ENCODE assay signal across 8 mouse cellular contexts in genomic region chr7:99664571-99665485, GRCm38 (mm10). TPM values are rescaled to one million over a fixed set of nuclear protein-coding genes. Genes with fewer than 3 reads are reported as not detected.
A peak's percentile ranks its signal among the peaks of the same experiment; 100 is the strongest.
DNase-seq lines count a peak whose midpoint lies in the region; ATAC-seq lines count a peak whose summit lies in the region.

No protein-coding gene starts in this region.

- H3K27me3 ChIP-seq in heart, embryonic 10.5 days (ENCODE audit: insufficient read depth, poor library complexity, severe bottlenecking) = peaks cover 45% of the 10 kb centered on the region
- no peaks in the 10 kb centered on the region for H3K27me3 ChIP-seq in embryonic facial prominence, embryonic 15.5 days
- H3K27me3 ChIP-seq in midbrain, embryonic 15.5 days (replicated peaks) = no peaks in the 10 kb centered on the region

- H3K27ac ChIP-seq in heart, embryonic 10.5 days = no peak overlapping the region
- H3K27ac ChIP-seq in embryonic facial prominence, embryonic 15.5 days (replicated peaks) = peak overlapping the region; percentile 30
- H3K27ac ChIP-seq in midbrain, embryonic 15.5 days = no peak overlapping the region

- peak; percentile 91 to 94 for DNase-seq in heart, adult 18-20 months
- DNase-seq in heart, embryonic 10.5 days (ENCODE audit: low spot score) = no peak
- DNase-seq in adrenal gland, postnatal 36 days = peak; percentile 27 to 59
- DNase-seq in large intestine, adult 2 months (ENCODE audit: low read depth, low spot score) = peak; percentile 55
- no peak for DNase-seq in thymus, postnatal 14 days
- DNase-seq in thymus, postnatal 10 days (ENCODE audit: low spot score in 2 of 2) = no peak

- ATAC-seq in embryonic facial prominence, embryonic 15.5 days (ENCODE audit: insufficient number of reproducible peaks, low FRiP score, low TSS enrichment, low read depth) = peak; percentile 41; the same call in 1 of the 2 replicates
- ATAC-seq in midbrain, embryonic 15.5 days (replicated peaks) = 0 out of 2 replicates have a peak, but pooled peaks have one; percentile 7

- H3K9me3 ChIP-seq in heart, embryonic 10.5 days = no peaks in the 10 kb centered on the region
- H3K9me3 ChIP-seq in embryonic facial prominence, embryonic 15.5 days (replicated peaks) = no peaks in the 10 kb centered on the region
- no peaks in the 10 kb centered on the region for H3K9me3 ChIP-seq in midbrain, embryonic 15.5 days

- WGBS in heart, embryonic 10.5 days = 52% methylated on average over 11 of the region's 11 CpGs
- WGBS in embryonic facial prominence, embryonic 15.5 days = 32% methylated on average over 11 of the region's 11 CpGs
- WGBS in large intestine, adult 2 months = 18% methylated on average over 11 of the region's 11 CpGs
- 57% methylated on average over 11 of the region's 11 CpGs for WGBS in midbrain, embryonic 15.5 days

- H3K4me1 ChIP-seq in heart, embryonic 10.5 days = peaks cover 25% of the 10 kb centered on the region
- peaks cover 4% of the 10 kb centered on the region; the same call in 1 of the 2 replicates for H3K4me1 ChIP-seq in embryonic facial prominence, embryonic 15.5 days
- H3K4me1 ChIP-seq in midbrain, embryonic 15.5 days = no peaks in the 10 kb centered on the region

- H3K4me2 ChIP-seq in embryonic facial prominence, embryonic 15.5 days (replicated peaks) = no peak overlapping the region
- H3K4me2 ChIP-seq in midbrain, embryonic 15.5 days = no peak overlapping the region

- H3K4me3 ChIP-seq in heart, embryonic 10.5 days = no peak overlapping the region
- no peak overlapping the region for H3K4me3 ChIP-seq in embryonic facial prominence, embryonic 15.5 days (replicated peaks)
- no peak overlapping the region for H3K4me3 ChIP-seq in midbrain, embryonic 15.5 days

- H3K9ac ChIP-seq in embryonic facial prominence, embryonic 15.5 days = no peak overlapping the region
- no peak overlapping the region for H3K9ac ChIP-seq in midbrain, embryonic 15.5 days

- no peaks in the 10 kb centered on the region for H3K36me3 ChIP-seq in heart, embryonic 10.5 days
- H3K36me3 ChIP-seq in embryonic facial prominence, embryonic 15.5 days = no peaks in the 10 kb centered on the region
- H3K36me3 ChIP-seq in midbrain, embryonic 15.5 days (replicated peaks) = no peaks in the 10 kb centered on the region

RNA-seq across cellular contexts. Expression of gene Tpbgl, which starts 37.9 kb away (rescaled TPM):
- 1 to 10 TPM; 2.3 to 3.2 TPM for total RNA-seq in heart, adult 18-20 months (2021)
- polyA plus RNA-seq in heart, embryonic 10.5 days (2016; fragmentation: Nextera tagmentation; extraction: Ambion mirVana) = 0.89 and 1.2 TPM in 2 replicates
- total RNA-seq in adrenal gland, postnatal 36 days (2021) = 10 to 100 TPM; 14.9 to 18.5 TPM
- polyA plus RNA-seq in embryonic facial prominence, embryonic 15.5 days (2015; fragmentation: Nextera tagmentation; extraction: Ambion mirVana) = 1.0 and 1.1 TPM in 2 replicates
- polyA plus RNA-seq in large intestine, adult 2 months (2012; rRNA removed) = 1.8 and 2.2 TPM in 2 replicates
- polyA plus RNA-seq in midbrain, embryonic 15.5 days (2015; fragmentation: Nextera tagmentation; extraction: Ambion mirVana) = 1.1 and 1.4 TPM in 2 replicates

RNA-seq across cellular contexts. Expression of gene Slco2b1, which starts 46.3 kb away (rescaled TPM):
- 1 to 10 TPM; 9.2 to 9.7 TPM for total RNA-seq in heart, adult 18-20 months (2021)
- polyA plus RNA-seq in heart, embryonic 10.5 days (2016; fragmentation: Nextera tagmentation; extraction: Ambion mirVana) = 0.39 and 0.44 TPM in 2 replicates
- total RNA-seq in adrenal gland, postnatal 36 days (2021) = 10 to 100 TPM; 18.3 to 27.4 TPM
- polyA plus RNA-seq in embryonic facial prominence, embryonic 15.5 days (2015; fragmentation: Nextera tagmentation; extraction: Ambion mirVana) = 3.9 and 4.1 TPM in 2 replicates
- polyA plus RNA-seq in large intestine, adult 2 months (2012; rRNA removed) = 25.2 and 43.8 TPM in 2 replicates
- polyA plus RNA-seq in midbrain, embryonic 15.5 days (2015; fragmentation: Nextera tagmentation; extraction: Ambion mirVana) = 6.0 and 7.2 TPM in 2 replicates

Comparison
In these comparisons a context has a peak if more than half of its experiments do, and no peak if none do; other contexts are left out.
1. DNase-seq: peak in heart, adult 18-20 months (2 of 2), adrenal gland, postnatal 36 days (2 of 2) and large intestine, adult 2 months (single experiment); none in heart, embryonic 10.5 days (single experiment), thymus, postnatal 14 days (single experiment) and thymus, postnatal 10 days (0 of 2).